Mouse (Mus musculus) kidney, postnatal 10 days (tissue): ENCODE measurements around the gene Calhm6.
A peak's percentile ranks its signal among the peaks of the same experiment; 100 is the strongest.

Experiments used
- DNase-seq: peaks from one replicate; pipeline ENCODE4 v3.0.0; 2021; ENCODE audit warnings: mixed read lengths

Gene Calhm6

DNA sequence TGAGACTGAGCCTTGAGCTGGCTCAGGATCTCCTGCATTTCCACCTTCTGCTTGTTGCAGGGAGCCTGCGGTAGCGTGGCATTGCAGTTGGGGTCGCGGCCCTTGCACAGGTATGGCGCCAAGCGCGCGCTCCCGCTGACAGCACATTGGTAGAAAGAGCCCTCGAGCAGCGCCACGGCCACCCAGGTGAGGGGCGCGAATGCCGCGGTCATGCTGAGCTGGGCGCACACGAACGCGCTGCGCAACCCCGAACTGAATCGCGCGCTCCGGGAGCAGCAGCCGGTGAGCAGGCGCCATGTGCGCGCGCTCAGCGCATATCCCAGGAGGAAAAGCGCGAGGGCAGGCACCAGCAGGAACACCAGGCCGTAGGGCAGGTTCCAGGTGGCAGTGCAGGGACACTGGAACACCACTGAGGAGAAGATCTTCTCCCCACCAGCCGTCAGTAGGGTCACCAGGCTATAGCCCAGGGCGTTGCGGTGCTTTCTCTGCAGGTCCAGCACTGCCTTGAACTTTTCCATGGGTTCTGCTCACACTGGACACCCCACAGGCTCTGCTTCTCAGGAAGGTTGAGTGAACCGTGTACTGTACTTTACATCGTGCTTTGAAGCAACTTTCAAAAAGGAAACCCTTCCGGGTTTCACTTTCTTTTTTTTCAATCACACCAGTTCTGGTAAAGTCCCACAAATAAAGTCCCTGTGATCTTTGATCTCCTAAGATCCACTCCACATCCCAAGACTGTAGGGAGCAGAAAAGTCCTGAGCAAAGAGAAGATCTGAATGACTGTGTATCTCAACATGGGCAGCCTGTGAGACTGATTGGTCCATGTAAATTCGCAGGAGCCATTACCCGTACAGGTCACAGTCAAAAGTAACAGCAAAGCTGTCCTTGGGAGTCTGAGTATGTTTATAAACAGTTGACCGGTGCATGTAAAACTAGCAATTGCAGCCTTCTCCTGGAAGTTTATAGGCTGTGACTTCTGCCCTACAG, at the start of gene Calhm6:
Calhm6 (minus strand) TSS at position 593 of the 987 bp plus-strand sequence.
- peak; percentile 59 for DNase-seq

DNA sequence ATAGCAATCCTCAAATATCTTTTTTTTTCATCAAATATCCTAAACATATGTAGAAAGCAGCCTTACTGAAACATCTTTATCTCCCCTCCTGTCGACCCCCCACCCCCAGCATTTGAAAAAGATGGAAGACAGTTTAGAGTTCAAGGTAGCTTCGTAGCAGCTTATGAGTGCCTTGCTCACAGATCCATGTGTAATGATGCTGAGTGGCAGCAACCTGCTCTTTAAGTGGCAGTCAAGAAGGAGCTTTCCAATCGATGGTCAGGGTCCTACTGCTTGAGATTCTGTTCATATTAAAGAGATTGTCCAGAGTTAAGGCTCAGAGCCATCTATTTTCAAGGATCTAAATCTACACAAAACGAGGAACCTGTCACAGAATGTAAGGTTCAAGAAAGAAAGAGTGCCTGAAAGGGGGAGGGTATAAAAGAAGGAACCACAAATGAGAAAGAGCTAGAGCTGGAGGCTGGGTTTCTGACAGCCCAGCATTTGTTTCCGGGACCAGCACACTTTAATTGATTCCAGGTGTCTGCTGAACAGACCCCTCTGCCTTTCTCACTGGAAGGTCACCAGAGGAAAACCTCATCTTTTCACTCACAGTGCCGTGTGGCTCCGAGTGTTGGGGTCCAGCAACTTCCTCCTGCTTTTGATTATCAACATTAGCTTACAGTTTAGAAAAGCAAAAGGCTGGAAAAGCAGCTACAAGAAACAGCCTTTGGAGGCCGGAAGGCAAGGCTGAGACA, 48.3 kb upstream of the Calhm6 start:
- DNase-seq: no peak

DNA sequence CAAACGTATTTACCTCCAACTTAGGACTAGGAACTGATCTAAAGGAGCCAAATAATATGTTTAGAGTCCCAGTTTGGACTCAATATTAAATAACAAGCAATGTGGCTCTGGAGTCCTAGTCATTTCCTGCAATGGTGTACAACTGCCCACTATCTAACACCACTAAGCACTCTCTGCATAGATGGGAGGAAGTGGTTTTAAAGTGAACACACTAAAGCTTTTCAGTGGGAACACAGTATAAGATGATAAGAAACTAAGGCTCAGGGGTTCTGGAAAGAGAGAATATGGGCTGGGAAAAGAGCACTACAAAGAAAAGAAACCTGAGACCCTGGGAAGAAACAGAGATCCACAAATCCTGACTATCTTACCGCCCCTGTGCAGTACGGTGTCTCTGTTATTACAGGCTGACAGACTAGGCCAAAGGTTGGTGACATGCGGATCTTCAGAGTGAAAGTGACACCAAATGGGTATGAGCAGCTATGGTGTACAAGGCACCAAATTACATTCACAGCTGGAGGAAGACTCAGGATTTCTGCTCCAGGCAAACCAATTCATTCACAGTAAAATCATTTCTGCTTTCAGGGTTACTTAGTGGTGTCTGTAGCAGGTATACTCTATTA, 45.0 kb upstream of the Calhm6 start:
- DNase-seq: no peak

DNA sequence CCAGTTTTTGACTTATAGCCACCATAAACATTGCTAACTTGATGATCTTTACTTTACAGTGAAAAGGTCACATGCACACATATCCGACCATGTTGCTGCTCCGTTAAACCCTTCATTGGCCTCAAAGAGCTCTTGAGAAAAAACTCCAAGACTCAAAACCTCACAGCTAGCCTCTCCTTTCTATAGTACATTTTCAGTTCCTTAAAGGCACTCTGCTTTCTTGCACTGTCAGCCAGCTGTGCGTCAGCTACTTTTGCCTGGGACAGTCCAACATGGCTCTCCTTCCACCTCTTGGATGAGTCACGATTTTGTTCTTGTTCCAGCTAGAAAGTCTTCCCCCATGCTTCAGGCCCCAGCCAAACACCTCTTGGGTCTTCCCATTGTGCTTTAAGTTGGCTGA, 43.9 kb upstream of the Calhm6 start:
- no peak for DNase-seq

DNA sequence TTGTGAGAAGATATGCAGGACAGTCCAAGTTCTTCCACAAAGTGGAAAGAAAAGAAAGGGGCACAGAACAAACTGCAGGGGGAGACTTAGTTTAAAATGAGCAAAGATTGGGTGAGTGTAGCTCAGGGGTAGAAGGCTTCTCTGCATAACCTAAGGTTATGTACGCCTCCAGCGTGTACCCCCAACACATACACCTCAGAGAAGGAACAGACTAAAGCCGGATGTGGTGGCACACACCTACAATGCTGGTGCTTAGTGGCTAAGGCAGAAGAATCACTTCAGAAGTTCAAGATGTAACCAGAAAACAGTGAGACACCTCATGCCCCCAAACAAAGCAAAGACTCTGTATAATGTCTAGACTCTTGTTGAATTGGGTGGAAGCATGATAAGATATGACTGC, 43.4 kb upstream of the Calhm6 start:
- DNase-seq: no peak

DNA sequence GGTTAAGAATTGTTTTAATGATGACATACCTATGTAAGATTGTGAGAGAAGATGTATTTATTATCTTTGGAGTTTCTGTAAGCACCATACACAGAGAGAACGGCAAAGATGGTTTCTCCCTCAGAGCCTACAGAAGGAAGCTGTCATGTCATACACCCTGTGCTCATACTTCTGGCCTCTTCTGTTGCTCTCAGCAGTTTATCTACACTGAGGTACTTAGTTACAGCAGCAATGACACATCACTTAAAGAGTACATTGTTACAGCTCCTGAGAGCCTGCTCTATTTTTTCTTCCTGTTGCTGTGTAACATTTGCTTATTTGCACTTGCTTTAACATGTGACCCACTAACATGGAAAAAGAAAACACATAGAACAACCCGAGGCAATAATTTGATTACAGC, 39.2 kb upstream of the Calhm6 start:
- no peak for DNase-seq

DNA sequence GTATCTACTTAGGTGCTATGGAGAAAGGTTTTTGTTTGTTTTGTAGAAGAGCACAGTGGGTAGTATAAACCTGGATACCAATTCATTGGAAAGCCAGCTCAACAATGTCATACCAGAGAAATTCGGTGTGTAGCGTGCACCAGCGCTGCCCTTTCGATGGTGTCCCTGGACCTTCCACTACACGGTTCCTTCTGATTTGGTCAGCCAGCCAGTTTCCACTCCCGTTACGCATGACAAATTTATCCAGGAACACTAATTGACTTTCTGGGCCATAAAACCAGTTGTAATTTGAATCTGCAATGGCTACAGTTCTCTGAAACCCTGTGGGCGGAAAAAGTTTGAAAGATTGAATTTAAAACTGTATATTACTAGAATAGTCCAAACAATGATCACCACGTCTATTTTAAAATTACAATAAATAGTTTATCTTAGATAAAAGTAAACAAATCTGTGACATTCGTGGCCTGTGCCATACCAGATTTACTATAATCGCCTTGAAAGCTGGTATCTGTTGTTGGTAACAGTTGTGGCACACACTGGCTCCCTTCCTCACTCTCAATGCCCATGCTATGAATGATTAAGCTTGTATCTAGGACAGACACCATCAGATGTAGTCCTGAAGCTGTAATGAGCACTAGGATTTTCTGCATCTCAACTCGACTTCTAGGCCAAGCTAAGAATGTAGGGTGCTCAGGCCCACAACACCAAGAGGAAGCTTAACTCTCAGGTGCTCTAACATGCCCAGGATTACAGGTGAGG, 28.2 kb upstream of the Calhm6 start:
- DNase-seq: no peak

DNA sequence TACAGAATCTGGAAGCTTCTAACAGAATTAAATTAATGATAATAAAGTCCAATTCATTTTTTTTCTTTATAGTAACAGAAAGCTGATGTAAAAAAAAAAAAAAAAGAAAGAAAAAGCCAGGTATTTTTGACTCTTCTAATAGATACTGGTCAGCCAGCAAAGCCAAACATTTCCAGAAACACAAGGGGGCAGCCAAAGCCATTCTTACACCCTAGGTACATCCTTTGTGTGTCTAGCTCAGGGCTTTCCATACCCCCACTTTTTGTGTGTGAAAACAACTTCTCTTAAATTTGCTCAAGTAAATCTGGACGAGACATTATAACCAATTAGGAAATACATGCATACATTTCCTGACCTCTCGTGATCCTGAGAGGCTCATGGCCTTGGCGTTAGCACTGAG, 24.0 kb upstream of the Calhm6 start:
- peak; percentile 49 for DNase-seq

DNA sequence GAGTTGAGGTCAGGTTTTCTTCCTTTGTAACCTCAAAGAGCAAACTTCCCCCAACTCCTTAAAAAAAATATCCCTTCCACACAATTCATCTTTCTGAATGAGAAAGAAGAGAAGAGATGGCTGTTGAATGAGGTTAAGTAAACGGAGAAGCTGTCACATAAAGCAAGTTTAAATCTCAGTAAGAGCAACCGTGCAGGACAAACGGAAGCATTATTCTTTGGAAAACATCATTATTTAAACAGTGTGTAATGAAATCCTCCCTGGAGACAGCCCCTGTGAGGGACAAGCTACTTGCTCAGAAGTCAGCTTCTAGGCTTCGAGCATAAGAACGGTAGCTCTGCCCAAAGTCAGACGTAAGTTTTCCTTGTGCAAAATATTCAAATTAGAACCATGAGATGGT, 22.7 kb upstream of the Calhm6 start:
- DNase-seq: no peak

DNA sequence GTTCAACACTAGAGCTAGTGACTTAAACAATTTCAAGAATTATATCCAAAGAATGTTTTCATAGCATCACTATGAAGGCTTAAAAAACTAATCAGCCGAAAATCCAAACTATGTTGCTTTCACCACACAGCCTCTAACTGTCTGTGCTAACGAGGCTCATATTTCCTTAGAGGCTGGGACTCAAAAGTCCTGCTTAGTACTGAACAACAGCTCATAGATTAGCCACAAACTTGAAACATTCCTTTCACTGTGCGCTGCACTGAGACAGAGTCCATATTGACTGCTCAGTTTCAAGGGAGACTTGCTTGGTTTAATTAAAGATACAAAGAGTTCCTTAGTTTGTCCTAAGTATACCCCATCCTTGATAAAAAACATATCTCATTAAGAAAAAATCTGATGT, 22.0 kb upstream of the Calhm6 start:
- no peak for DNase-seq

DNA sequence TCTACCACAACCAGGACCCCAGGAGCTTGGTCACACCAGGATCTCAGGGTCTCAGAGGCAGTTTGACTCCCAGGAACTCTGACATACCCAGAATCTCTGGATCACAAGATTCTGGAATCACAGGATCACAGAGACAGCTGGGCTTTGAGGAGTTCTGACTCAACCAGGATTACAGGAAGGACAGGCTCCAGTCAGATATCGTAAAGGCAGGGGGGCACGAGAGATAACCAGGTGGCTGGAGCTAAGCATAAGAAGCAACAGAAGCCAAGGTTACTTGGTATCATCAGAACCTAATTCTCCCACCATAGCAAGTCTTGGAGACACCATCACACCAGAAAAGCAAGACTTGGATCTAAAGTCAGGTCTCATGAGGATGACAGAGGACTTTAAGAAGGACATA, 13.9 kb upstream of the Calhm6 start:
- no peak for DNase-seq

DNA sequence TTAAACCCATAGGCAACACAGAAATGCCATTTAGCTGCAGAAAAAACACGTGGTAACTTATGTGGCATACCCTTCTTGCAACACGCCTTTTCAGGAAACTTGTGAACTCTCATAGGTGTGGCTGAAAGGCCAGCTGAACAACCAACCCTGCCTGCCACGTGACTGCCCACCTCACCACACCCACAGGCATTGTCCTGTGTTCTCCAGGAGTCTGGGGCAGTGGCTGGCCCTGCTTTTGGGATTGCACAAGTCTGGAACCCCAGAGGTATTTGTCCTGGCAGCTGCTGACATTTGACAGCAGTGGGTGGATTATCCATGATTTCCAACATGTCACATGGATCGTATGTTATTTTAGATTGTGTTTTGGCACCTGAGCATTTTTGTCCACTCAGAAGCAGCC, 12.0 kb upstream of the Calhm6 start:
- DNase-seq: no peak

DNA sequence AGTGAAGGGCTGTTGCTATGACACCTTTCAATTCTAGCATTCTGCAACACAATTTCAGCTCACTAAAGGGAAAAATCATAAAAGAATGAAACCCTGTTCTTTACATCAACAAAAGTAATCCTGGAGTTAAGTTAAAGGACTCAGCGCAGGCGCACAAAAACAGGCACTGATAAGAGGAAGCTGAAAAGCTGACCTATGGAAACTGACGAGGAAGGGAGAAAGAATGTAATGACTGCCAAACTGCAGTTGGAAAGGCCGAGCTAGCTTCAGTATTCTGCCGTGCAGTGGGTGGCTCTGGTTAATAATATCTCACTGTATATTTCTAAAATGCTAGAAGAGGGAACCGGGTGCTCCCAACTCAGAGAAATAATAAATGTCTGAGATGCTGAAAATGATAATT, 10.2 kb upstream of the Calhm6 start:
- no peak for DNase-seq

DNA sequence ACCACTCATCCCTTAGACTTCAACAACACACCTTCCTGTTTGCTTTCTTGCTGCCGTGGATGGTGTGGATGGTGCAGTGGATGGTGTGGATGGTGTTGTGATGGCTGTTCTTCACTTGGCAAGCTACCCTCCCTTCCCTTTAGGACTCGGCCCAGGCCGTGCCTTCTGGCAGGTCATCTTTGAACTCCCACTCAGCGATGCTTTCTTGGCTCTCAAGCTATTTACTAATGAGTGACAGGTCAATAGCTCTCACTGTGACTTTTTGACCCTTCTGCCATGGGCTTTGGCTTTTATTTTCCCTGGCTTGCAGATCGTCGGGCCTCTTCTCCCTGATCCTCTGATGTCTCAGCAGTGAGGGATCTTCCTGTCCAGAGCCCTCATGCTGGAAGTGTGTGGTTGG, 8.6 kb upstream of the Calhm6 start:
- no peak for DNase-seq

DNA sequence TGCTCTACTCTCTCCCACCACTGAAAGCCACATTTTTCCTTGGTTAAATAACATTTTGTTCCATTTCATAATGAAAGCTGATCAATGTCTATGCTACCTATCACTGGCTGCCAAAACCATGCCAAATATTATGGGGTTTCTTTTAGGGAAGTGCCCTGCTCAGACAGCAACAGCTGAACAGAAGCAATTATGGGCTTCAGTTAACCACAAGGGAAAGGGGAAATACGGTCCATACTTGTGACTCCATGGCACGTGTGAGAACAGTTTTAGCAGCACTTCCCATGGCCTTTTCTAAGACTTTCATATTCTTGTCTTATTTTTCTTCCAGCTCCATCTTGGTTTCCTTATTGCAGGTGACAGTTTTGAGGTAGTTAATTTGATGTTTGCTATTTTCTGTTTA, 3.6 kb upstream of the Calhm6 start:
- no peak for DNase-seq

DNA sequence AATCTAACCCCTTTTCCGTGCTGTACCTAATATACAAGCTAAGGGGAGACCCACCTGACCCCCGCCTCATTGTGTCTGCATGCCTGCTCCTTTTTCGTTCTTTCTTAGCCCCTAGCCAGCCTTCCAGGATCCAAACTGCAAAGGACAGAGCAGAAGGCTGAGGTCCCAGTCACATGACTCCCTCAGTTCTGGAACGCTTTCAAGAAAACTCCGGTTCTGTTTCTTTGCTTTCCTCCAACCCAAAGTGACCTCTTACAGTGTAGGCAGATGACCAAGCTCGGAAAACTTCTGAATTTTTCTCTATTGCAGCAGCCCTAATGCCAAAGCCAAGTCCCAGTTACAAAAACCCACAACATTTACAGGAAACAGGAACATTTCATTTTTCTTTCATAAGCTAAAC, 607 bp upstream of the Calhm6 start:
- peak; percentile 43 for DNase-seq

DNA sequence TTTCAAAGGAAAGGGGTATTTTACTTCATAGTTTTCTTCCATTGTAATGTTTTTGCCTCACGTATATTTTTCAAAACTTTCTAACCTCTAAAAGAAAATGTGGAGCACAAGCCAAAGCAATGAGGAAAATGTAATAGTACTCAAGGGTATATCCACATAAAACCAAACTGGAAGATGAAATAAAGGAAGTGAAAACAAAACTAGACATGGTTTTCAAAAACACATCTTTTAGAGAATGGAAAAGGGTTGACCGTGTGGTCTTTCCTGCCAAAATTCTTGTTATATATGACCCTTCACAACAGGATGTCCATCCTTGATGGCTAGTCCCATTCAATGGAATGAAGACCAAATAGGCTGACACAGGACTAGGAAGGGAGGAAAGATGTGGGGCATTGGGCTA, 9.4 kb downstream of the Calhm6 start:
- DNase-seq: no peak

DNA sequence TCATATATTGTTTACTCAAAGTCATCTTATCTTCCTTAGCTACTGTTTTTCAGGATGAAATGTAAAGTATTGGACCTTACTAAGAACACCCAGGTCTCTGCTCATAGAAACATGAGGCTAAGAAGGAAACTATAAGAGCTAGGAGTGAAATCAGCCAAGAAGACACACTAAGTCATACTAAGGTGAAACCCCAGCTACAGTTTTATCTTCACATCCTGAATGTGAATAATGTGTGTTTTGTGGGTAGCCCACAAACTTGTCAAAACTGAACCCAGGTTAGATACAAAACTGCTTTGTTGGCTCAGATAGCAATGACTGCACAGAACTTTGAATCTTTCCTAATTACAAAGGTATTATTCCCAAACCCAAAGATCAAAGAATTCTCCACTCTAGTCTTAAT, 10.0 kb downstream of the Calhm6 start:
- no peak for DNase-seq

DNA sequence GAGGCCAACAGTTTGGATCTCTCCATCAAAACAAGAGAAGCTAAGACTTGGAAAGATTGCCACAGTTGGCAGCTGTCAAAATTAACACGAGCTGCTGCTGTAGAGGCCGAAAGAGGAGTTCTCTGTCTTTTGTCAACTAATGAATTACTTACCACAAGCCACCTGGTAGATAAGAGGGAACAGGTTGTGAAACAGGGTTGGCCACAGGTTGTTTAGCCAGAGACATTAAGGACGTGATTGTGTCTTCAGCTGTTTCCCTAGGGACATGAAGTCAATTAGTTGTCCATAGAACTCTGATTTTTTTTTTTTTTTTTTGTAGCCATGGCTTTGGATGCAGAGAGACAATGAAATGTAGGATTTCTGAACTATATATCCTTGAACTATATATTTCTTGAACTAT, 10.7 kb downstream of the Calhm6 start:
- no peak for DNase-seq

DNA sequence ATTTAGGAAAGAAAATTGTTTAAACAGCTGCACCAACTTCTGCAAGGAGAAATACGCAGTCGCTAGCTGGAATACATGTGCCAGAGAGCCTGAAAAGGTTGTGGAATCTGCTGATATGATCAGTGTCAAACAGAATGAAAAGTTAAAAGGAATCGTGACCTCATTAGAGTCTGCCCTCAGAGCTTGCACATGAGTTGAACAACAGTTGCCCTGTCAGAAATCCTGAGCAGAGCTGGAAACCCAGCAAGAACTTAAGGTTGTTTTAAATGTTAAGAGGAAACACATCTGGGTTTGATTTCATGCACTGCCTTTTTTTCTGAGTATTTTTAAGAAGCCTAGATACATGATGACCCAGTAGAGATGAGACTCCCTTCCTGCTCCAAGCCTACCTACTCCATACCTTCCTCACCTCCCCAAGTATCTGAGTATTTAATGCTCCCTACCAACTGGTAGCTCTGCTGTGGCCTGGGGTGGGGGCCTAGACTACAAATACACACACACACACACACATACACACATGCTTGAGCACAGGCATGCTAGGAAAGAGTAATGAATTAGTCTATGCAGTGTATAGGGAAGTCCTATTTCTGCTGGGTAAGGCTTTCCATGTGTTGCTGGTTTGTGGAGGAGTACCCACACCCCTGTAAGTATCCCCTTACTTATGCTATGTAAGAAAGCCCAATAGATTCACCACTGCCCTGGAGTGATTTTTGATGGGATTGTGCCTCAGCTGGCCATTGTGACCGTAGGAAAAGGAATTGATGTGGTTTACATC, 15.6 kb downstream of the Calhm6 start:
- DNase-seq: no peak

DNA sequence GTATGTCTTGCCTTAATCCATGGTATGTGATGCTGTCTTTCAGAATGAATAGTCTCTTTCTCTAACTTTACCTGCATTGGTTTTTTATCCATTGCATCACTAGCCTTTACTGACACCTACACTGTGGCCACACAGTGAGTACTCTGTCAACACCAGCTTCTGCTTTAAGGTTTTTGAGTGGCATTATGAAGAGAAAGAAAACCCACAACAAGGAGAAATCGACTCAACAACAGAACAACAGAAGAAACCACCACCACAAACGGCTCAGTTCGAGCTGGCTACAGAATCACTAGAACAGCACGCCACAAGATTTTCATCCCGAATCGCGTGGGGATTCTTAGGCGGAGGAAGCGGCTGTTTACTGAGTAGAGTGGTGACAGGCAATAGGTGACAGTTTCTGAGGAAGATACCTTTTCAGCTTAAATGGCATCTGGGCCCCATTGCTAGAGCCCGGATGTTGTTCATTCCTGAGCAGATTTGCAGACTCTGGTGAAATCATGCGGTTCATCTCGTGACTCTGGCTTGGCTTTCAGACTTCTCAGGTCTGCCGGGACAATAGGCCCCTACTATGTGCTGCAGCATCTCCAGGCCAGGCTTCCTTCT, 16.8 kb downstream of the Calhm6 start:
- DNase-seq: no peak

DNA sequence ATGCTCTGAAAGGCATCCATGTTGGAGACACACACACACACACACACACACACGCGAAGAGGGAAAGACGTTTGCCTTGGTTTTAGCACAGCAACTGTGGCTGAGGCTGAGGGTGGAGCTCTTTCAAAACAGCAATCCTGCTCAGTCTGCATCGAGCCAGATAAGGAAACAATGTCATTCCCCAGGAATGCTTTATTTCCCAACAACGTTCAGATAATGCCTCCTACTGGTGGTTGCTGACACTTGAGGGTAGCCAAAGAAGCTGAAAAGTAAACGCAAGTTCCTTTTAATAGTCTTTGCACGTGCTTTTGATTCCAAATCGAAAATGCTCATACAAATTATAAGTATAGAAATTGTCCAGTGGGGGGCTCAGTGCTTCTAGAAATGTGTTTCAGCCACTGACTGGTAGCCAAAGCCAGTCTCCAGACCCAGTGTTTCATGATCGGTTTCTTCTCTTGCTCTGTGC, 31.3 kb downstream of the Calhm6 start, which contains the start of gene Calhm5:
Calhm5 (minus strand) TSS at position 102 of the 466 bp plus-strand sequence.
- DNase-seq: peak; percentile 59
